Mouse (Mus musculus) hindbrain, embryonic 10.5 days (tissue): Measurements from ENCODE around the gene Usp9y. TPM values are rescaled to one million over a fixed set of nuclear protein-coding genes. Genes with fewer than 3 reads are reported as not detected.

ENCODE experiments used
- DNase-seq: peaks from one replicate; pipeline ENCODE4 v3.0.0-alpha.2; 2017; ENCODE audit warnings: low spot score
- H3K27ac ChIP-seq: fragments of 300-500 bp; sonication (generic); 2 replicates; pipeline ENCODE4 v1.5.1; 2016; ENCODE audit warnings: mild to moderate bottlenecking, moderate library complexity
- H3K27me3 ChIP-seq: fragments of 300-500 bp; sonication (generic); 2 replicates; pipeline ENCODE4 v1.6.1; 2016; ENCODE audit warnings: mild to moderate bottlenecking; ENCODE audit not compliant: poor library complexity, insufficient read depth, severe bottlenecking
- H3K36me3 ChIP-seq: fragments of 300-500 bp; sonication (generic); 2 replicates; pipeline ENCODE4 v1.6.1; 2016; ENCODE audit warnings: mild to moderate bottlenecking, moderate library complexity
- H3K4me1 ChIP-seq: fragments of 300-500 bp; sonication (generic); replicated peaks from 2 replicates; pipeline ENCODE4 v1.6.1; 2016; ENCODE audit warnings: mild to moderate bottlenecking
- H3K4me3 ChIP-seq: fragments of 300-500 bp; sonication (generic); 2 replicates; pipeline ENCODE4 v1.5.1; 2016; ENCODE audit warnings: mild to moderate bottlenecking, moderate library complexity
- H3K9me3 ChIP-seq: fragments of 300-500 bp; sonication (generic); 2 replicates; pipeline ENCODE4 v1.6.1; 2016; ENCODE audit warnings: mild to moderate bottlenecking, moderate library complexity
- WGBS: fragments of 180-500 bp; shearing (Covaris S2); methylation state at CpG from one replicate; pipeline ENCODE4 v1.1.7; 2016; 5-methylcytosine and 5-hydroxymethylcytosine counted together
- polyA plus RNA-seq: library from polyadenylated mRNA; unstranded; fragments of >200 nt; fragmentation: Nextera tagmentation; extraction: Ambion mirVana; gene quantifications from 2 replicates; pipeline ENCODE4 v1.2.1, GENCODE M21; 2016

Usp9y gene
- polyA plus RNA-seq, result not detected in 2 replicates

DNA sequence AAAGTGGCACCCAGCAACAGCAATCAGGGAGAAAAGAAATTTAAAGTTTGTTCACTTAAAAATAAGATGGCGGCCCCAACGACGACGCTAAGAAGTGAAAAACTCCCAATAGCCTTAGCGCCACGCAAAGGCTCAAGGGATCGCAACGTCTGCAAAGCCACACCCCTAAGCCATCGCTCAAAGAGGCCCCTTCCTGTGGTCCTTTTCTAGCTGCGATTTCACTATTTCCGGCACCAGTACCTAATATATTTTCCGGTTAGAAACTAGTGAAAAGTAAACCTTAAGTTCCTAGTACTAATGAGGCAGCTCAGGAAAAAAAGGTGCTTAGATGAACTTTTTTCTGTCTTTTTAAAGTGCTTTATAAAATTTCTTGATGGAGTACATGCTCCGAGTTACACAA lies at the start of gene Usp9y:
Gene Usp9y (minus strand): TSS at position 101 of the 400 bp plus-strand sequence.
- H3K36me3 ChIP-seq, result no peaks in the 10 kb centered on the region
- 90% methylated on average over 13 of the region's 13 CpGs for WGBS
- no peak within 1 kb of the TSS for H3K4me3 ChIP-seq
- DNase-seq, result no peak
- H3K9me3 ChIP-seq, result no peaks in the 10 kb centered on the region
- no peaks in the 10 kb centered on the region for H3K27me3 ChIP-seq
- H3K4me1 ChIP-seq, result no peaks in the 10 kb centered on the region
- H3K27ac ChIP-seq, result no peak within 1 kb of the TSS

DNA sequence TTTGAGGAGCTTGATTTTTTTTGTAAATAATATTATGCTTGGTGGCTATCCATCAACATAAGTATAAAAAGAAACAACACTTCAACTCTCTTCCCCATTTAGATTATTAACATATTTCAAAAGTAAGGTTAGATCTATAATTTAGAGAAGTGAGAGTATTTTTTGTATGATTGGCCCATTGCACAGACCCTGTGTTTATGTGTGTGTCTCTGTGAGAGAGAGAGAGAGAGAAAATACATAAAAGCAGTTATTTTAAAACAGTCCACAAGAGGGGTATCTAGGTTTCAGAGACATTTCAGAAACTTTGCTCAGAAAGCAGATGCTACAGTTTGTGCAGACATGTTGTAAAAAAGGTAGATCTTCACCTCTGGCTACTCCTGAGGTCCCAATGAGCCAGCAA lies 165.9 kb downstream of the Usp9y start:
- Histone ChIP-seq H3K4me3 (no peak overlapping the region), H3K36me3 (no peaks in the 10 kb centered on the region), H3K9me3 (no peaks in the 10 kb centered on the region), H3K27me3 (no peaks in the 10 kb centered on the region), H3K4me1 (no peaks in the 10 kb centered on the region), H3K27ac (no peak overlapping the region)
- DNase-seq, result no peak

DNA sequence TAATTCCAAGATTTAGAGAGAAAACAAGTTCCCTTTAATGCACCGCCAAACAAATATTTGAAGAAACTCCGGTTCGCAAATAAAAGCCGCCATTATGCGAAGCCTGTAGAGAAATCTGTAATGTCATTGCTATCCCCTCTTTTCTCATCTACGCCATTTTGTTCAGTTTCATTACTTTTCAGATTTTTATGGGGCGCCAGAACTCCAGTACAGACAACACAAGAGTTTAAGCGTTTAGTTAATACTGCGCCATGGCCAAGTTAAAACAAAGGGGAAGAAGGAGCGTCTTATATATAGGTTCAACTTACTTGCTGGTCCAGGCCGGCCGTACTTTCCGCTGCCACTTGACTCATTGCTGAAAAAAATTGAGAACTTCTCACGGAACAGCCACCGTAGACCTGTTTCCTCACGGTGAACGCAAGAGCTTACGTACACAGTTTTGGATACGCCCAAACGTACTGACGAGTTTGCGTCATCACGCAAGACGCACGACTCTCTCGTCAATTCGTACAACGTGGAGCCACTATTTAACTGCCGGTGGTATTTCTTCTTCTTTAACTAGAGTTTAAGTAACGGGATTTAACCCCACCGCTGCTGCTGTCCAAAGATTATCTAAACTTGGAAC lies 173.3 kb downstream of the Usp9y start, which contains the start of gene Ddx3y:
Gene Ddx3y (minus strand): TSS at position 459 of the 625 bp plus-strand sequence.
- peaks cover 3% of the 10 kb centered on the region; the same call in 1 of the 2 replicates for H3K36me3 ChIP-seq
- H3K27me3 ChIP-seq, result no peaks in the 10 kb centered on the region
- no peaks in the 10 kb centered on the region for H3K9me3 ChIP-seq
- peak within 1 kb of the TSS; percentile 74; the same call in 1 of the 2 replicates for H3K27ac ChIP-seq
- WGBS, result under 1% methylated on average over 31 of the region's 31 CpGs
- peak; percentile 67 for DNase-seq
- H3K4me3 ChIP-seq, result peak within 1 kb of the TSS; percentile 49
- no peaks in the 10 kb centered on the region for H3K4me1 ChIP-seq

DNA sequence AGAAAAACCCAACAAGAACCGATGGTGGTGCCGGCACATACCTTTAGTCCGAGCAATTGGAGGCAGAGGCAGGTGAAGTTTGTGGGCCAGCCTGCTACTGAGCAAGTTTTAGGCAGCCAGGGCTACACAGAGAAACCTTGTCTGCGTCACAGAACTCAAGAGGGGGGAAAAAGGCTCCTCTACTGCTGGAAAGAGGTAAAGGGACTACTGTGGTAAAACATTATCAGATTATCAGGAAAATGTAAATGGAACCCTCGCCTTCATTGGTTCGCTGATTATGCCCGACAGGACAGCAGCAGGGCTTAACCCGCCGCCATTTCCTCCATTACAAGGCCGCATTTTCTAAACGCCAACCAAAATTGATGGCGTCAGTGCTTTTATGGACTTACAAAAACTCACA lies 173.8 kb downstream of the Usp9y start:
- peak; percentile 10 for DNase-seq
- Histone ChIP-seq H3K27ac (peak overlapping the region; percentile 74; the same call in 1 of the 2 replicates), H3K9me3 (no peaks in the 10 kb centered on the region), H3K4me1 (no peaks in the 10 kb centered on the region), H3K36me3 (peaks cover 3% of the 10 kb centered on the region; the same call in 1 of the 2 replicates), H3K27me3 (no peaks in the 10 kb centered on the region), H3K4me3 (peak overlapping the region; percentile 49)
- 4% methylated on average over 12 of the region's 12 CpGs for WGBS

Other genes with a start within 250 kb of the Usp9y start
- gene Uty, start 214.0 kb downstream of the Usp9y start, polyA plus RNA-seq, result 10.8 and 17.6 TPM in 2 replicates
- 11.1 and 18.2 TPM in 2 replicates for gene Ddx3y, start 173.2 kb downstream of the Usp9y start, polyA plus RNA-seq